Mouse (Mus musculus) cerebellum, postnatal 4 days (tissue): ENCODE measurements around the gene Arhgap27.

Source experiments
- DNase-seq, 2 experiments: peaks; one replicate each; pipeline ENCODE4 v3.0.0; 2022; ENCODE audit warnings: low spot score in 2 of 2, mixed read lengths in 1 of 2

Arhgap27 gene

DNA sequence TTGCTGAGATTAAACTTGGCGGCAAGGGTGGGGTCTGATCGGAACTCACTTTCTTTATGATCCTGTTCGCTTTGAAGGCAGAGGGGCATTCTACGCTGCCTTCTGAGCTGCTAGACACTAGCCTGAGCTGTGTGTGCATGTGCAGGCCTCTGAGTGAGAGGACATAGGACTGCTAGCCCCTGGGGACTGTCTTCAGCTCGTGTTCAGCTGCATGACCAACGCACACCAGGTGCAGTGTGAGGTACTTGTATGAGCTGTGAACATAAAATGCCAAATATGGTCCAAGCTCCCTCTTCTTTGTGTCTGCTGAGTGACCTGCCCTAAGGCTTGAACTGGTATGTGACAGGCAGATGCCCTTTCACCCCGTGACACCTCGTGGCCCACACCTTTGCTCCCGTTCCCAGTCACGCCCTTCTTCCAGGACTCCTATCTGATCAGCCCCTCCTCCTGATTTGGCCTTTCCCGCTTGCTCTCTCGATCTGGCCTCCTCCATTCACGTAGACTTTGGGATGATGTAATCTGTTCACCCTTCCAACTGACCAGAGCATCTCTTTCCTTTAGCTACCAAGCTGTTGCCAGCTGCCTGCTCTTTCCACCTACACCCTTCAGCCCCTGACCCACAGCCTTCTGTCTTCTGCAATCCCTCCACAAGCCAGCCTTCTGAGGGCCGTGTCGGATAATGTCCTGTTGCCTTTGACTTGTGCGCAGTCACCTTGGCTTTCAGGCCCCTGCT lies 6.4 kb downstream of the Arhgap27 start:
- DNase-seq: no peak

DNA sequence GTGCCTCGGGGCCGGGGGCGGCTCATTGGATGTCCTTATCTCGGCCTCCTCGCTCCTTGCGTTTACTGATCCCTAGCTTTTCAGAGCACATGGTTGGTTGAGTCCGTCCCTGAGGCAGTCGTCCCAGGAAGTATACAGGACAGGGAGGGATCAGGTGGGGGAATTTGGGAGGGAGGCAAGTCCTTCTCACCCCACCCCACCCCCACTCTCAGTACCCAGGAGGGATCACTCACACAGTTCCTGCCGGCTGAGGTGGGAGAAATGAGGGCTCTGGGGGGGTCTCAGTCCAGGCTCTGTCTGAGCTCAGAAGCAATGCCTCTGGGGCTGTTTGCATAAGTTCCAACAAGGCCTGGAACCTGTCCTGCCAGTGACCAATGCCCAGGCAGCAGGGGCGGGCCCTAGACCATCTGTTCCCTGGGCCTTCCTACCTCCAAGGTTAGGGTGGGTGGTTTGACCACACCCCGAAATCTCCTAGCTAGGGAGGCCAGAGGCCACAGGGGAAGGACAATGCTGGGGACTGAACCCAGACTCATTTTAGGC lies 7.4 kb downstream of the Arhgap27 start:
- DNase-seq: no peak

DNA sequence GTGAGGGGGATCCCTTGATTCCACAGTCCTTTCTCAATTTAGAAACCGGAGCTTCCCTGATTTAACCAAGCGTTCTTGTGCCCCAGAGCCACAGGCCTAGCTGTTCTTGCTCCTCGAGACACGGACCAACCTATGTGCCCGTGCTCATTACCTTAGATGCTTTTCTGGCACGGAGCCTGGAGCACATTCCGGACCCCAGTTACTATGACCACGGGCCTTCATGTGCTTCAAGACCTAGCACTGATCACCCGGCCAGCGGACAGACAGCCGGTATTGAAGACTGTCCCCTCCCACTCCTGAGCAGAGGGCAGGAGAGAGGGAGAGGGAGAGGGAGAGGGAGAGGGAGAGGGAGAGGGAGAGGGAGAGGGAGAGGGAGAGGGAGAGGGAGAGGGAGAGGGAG lies 8.2 kb downstream of the Arhgap27 start:
- DNase-seq: no peak

DNA sequence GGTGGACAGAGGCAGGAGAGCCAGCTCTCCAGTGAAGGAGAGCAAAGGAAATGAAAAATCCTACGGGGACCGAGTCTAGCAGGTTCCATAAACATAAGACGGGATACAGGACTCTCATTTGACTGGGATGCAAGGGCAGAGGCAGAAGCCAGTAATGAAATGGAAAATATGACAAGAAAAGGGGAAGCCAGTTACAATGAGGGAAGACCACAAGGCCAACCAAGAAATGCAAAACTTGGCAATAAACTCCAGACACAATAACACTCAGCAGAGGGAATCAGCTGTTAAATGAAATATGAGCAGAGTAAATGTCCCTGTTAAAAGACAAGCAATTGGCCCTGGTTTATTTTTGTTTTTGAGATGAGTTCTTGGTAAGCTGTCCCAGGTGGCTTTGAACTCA lies 9.5 kb downstream of the Arhgap27 start:
- DNase-seq: no peak

DNA sequence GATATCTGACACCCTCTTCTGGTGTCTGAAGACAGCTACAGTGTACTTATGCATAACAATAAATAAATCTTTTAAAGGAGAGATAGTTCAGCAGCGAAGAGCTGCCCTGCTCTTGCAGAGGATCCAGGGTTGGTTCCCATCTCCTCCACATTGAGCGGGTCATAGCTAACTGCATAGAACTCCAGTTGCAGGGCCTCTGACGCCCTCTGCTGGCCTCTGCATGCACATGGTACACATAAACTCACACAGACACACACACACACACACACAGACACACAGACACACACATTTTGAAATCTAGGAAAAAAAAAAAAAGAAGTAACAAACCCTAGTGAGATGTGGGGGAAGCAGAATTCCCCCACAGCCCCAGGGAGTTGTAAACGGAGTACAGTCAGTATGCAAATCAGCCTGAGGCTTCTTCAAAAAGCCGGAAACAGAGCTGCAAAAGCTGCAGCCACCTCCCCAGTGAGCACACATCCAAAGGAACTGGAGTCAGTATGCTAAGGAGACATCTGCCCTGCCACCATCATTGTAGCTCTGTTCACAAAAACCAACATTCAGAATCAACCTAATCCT lies 11.2 kb downstream of the Arhgap27 start:
- DNase-seq: no peak

DNA sequence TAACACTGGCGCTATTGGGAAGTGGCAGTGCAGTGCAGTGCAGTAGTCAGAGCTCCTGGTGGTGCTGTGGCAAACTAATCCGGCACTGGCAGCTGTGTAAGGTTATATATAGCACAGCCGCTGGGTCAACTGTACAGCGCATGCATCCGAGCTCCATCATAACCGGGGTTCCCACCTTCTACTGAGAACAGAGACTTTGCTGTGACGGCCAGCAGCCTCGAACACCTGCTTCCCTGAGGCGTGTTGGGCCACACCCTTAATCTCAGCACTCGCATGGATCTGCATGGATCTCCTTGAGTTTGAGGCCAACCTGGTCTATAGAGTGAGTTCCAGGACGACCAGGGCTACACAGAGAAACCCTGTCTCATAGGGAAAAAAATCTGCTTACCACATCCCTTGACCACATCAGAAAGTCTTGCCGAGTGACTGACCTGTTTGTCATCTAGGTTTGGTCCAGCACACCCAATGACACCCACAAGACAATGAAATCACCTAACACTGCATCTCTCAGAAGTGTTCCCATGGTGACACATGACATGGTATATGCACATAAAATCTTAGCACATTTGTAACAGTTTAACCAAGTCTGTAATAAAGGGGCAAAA lies 12.7 kb downstream of the Arhgap27 start:
- no peak for DNase-seq

DNA sequence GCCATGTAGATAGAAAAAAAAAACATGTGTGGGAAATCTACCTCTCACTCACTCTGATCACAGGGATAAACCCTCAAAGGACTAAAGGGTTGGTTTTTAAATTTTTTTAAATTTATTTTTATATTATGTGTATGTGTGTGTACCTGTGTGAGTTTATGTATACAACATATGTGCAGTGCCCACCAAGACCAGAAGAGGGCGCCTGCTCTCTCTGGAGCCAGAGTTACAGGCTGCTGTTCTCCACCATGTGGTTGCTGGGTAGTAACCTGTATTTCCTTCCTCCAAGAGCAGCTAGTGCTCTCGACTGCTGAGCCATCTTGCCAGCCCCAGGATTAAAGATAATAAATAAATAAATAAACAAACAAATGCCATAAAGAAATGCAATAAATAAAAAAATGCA lies 13.8 kb downstream of the Arhgap27 start:
- DNase-seq: no peak

DNA sequence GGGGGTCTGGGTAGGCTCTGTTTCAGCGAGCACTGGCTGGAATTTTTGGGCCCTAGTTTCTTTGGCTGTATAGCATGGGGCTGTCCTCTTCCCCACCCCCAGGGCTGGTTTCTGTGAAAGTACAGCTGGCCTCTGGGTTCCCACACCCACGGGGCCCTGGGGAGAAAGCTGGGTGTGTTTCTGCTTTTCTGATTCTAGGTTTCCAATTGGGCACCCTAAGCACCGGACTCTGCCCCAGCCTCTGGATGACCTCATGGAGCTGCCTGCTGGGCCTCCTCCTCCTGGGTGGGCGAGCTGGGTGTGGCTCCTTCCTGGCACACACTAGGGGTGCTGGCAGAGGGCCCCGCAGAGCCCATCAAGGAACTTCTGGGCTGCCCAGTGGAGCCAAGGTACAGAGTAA lies 16.8 kb downstream of the Arhgap27 start:
- DNase-seq: no peak

DNA sequence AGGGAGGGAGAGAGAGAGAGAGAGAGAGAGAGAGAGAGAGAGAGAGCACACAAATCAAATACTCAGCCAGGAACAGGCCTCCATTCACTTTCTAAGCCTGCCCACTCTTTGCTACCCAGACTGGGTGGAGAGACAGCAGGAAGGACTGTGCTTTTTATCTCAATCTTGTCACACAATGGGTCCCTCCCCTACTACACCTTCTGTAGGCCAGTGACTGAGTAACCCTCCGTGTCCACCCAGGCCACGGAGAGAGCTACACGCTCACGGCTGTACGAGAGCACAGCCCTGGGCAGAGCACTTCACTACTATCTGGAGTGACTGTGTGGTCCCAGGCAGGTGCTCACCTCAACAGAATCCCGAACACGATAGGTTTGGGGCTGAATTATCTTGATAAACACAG lies 17.3 kb downstream of the Arhgap27 start:
- no peak for DNase-seq

DNA sequence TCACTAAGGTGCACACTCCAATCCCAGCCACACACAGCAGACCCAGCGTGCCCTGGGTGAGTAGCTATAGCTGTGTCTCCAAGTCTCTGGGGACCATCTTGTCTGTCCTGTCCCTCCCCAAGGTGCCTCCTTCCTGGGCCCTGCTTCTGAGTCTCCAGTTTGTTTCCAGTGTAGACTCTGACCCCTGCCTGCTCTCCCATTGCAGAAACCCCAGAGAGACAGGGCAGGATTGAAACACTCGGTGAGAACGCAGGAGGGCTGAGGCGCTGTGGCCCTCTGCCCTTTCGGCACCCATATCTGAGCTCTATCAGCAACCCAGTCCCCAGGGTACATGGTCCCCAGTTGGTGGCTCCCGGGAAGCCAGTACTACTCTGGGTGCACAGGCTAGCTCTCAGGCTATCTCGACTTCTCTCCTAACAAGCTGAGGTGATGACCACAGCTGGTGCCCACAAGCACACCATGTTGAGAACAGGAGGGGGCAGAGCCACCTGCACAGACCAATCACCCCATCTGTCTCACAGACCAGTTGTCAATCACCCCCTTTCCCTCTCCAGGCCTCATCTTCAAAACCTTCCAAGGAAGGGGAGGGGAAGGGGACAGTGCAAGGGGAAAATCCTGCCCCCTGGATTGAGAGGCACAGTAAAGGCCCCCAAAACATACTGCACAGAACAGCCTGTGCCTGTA lies 17.9 kb downstream of the Arhgap27 start:
- DNase-seq: no peak

DNA sequence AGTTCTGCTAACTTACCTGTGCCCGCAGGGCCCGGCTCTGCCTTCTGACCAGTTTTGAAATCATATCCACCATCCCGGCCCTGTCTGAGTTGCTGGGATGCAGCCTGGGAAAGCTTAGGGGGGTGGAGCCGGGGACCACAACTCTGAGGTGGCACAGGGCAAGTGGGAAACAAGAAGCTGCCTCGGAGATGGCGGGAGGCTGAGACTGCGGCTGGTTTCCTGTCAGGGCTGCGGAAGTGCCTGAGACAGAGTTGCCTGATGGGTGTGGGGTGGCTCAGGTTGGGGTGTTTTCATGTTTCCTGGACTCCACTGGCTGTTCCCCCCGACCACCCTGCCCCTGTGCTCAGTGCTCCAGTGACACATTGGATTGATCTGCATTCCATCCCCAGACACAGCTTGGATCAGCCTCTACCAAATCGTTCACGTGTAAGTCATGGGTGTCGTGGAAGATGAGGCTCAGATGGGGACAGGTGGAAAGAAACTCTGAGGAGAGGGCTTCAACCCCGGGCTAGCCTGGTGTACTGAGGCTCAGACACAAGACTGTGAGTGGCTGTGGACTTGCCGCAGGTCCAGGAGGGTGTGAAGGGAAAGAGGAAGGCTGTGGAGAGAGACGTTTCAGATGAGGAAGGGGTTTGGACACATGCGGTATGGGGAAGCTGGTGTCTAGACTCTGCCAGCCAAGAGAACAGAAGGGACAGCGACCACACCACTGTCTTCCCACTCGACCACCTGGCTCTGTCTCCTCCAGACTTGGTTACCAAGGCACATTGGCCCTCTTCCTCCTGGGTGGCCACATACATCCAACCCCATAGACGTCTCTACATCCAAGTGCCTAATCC lies 18.8 kb downstream of the Arhgap27 start:
- DNase-seq: no peak

DNA sequence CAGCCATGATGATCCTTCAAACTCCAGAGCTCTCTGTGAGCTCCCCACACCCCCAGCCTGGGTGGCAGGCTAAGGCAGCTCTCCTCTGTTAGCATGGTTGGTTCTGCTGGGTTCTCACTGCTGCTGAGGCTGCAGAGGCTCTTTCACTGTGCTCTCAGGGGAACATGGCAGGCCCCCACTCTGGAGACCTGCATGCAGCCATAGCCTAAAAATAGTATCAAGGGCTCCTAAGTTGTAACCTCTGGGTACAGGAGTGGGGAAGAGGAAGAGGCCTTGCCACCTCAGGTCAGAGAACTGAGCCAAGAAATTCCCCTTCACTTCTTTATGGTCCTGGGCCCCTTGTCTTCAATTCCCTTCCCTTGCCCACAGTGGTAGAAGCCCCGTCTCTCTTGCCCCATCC lies 19.6 kb downstream of the Arhgap27 start:
- DNase-seq: no peak

DNA sequence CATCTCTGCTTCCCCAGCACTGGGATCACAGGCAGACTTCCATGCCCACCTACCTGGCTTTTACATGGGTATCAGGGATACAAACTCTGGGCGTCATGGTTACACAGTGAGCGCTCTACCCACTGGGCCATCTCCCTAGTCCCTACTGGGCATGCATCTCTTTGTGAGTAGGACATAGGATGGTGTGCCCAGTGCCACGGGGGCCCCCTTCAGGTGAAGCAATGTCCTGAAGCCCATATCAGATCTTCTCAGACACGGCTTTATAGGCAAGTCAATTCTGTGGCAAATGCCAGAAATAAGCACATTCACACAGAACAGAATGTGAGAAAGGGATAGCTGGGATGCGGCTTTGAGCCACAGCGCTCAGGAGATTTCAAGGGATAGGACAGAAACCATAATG lies 20.4 kb downstream of the Arhgap27 start:
- no peak for DNase-seq

DNA sequence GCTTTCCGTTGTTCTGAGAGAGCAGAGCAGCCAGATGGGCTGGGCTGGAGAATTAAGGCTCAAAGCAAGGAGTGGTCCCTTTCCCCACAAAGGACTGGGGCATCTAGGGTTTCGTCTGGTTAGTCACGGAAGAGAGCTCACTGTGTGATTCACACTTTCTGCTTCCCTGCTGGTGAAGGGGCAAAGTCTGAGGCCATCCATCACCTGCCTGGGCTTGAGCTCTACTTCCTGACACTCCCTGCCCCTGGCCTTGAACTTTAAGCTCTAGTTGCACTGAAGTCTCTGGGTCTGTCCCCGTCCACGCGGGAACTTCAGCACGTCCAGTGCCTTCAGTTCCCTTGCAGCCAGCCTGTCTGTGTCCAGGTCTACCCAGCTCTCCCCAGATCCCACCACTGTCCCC lies 22.8 kb downstream of the Arhgap27 start:
- DNase-seq: no peak

DNA sequence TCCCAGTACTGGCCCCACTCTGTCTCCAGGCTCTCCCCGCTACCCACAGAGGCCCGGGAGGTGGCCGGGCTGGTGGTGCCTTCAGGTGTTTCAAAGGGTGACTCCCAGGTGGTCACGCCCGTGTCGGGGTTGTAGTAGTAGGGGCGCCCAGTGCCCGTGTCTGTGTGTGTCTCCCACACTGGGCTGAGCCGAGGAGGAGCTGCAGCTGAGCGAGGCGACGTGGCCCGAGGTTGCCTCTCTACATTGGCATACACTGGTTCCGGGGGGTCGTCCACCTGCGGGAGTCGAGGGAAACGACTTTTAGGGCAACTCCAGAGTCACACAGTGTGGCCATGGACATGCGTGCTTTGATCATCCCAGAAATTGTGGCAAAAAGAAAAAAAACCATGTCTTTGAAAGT lies 23.4 kb downstream of the Arhgap27 start:
- DNase-seq: no peak

DNA sequence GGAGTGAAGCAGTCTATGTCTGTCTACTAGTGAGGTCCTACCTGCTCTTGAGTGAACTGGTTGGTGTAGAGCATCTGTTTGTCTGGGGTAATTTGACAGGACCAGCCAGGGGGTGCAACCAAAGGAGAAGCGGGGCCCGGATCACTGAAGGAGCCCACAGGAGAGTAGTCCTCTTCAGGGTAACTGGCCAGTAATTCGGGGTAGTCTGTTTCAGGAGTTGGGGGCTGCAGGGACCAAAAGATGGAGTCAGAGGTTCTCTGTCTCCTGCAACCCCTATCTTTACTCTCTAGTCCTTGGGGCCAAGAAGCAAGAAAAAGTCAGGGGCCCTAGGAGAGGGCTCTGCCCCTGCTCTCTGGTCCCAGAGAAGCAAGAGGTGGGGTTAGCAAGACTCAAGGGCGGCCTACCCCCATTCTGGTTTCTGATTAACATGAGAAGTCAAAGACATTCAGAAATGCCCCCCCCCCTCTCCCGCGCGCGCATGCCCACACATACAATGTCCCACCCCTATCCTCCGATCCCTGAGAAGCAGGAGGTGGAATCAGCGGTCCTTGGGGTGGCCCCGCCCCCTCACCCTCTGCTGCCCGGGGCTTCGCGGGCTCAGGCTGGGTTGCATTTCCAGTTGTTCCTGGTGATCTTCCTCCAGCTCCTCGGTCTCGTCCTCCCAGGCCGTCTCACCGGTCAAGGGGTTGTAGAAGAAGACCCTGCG lies 23.9 kb downstream of the Arhgap27 start:
- DNase-seq: no peak

DNA sequence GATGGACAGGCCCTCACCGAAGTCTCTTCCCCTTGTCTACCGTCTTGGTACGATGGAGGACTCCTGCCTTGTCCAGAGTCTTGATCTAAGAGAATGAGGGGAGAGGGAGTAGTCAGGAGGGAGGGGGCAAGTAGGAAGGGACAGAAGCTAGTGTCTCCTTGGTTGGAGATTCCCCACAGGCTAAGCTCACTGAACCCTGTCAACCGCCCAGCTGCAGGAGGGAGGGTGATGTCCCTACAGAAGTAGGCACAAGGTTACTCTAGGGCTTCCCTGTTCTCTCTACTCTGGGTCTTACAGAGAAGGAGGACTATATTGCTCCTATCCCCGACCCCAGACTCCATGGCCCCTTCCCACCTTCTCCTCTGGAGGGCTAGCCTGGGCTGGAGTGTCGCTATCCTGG lies 24.8 kb downstream of the Arhgap27 start:
- no peak for DNase-seq

DNA sequence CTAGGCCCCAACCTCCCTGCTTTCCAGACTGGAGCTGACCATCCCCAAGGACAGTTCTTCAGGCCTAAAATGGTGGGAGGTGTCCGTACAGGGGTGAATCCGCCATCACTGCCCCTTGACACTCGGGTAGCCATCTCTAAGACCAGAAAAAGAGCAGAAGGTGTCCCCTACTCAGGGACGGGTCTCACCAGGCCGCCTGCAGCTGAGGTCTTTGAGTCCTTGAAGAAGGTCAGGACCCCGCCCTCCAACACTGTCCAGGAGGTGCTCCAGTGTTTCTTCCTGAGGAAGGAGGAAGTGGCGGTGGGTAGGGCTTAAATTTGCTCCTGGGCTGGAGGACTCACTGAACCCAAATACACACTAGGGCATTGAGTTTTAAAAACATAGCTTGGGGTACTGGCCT lies 25.4 kb downstream of the Arhgap27 start:
- no peak for DNase-seq

DNA sequence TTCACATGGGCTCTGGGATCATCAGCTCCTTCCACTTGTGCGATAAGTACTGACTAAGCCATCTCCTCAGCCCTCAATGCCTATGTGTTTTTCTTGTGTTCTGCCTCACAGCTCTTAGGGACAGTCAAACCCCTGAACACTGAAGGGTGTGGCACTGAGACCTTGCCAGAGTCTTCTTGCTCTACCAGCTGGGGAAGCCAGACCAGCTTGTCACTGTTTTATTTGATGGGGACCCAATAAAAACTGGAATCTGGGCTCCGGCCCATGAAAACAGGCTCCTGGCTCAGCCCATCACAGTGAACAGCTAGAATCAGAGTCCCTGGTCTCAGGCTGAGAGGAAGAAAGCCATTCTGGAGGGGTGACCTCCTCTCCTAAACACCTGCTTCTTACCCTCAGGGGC lies 26.3 kb downstream of the Arhgap27 start:
- no peak for DNase-seq

DNA sequence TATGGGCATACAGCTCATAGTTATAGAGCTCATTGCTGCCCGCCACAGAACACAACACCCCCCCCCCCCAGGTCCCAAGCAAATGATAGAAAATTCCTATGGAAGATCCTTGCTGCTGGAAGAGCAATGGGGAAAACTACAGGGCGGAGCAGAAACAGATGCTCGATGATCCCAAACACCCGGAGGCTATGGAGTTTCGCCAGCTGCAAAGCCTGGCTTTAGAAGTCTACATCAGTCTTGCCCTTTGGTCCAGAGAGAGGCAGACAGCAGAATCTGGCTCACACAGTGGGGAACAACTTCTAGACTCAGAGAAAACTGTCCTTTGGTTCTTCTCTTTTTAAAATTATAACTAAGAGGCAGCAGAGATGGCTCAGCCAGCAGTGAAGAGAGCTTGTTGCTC lies 27.9 kb downstream of the Arhgap27 start:
- DNase-seq: no peak

DNA sequence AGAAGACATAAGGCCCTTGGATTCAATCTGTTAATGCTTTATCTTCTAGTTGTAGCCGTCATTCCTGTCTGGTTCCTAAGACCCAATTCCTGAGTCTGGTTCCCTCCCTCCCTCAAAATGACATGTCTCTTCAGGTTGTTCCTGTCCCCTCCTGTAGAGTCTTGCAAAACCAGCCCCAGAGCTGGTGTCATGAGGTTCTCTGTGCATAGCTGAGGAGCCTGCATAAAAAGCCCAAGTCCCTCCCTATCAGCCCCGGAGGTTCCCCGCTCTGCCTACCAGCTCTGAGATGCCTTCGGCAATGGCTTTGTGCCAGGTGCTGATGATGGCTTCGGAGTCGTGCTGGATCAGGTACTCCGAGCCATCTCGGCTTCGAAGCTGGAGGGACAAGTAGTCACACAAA lies 28.6 kb downstream of the Arhgap27 start:
- no peak for DNase-seq
